8 mouse cellular contexts compared by ENCODE assay signal in genomic region chr6:125148251-125148925, GRCm38 (mm10). TPM values are rescaled to one million over a fixed set of nuclear protein-coding genes. Genes with fewer than 3 reads are reported as not detected.
DNase-seq lines count a peak whose midpoint lies in the region; ATAC-seq and TF ChIP-seq lines count a peak whose summit lies in the region.

No protein-coding gene starts in this region.

- peak overlapping the region; percentile 35; the same call in 1 of the 2 replicates for H3K9ac ChIP-seq in hindbrain, postnatal 0 days (replicated peaks; ENCODE audit: low read length)
- H3K9ac ChIP-seq in liver, embryonic 15.5 days, result no peak overlapping the region; the same call in 1 of the 2 replicates

- H3K27ac ChIP-seq in hindbrain, postnatal 0 days, result peak overlapping the region; percentile 77
- H3K27ac ChIP-seq in liver, embryonic 15.5 days (replicated peaks), result peak overlapping the region; percentile 20; the same call in 1 of the 2 replicates
- peak overlapping the region; percentile 88 for H3K27ac ChIP-seq in testis, adult 2 months (ENCODE audit: control insufficient read depth, insufficient read depth, low read depth, low read length)

- 55% methylated on average over 18 of the region's 18 CpGs for WGBS in hindbrain, postnatal 0 days
- 42% methylated on average over 18 of the region's 18 CpGs for WGBS in liver, embryonic 15.5 days (ENCODE audit: insufficient replicate concordance)

- no peaks in the 10 kb centered on the region for H3K9me3 ChIP-seq in hindbrain, postnatal 0 days (ENCODE audit: low read length)
- H3K9me3 ChIP-seq in liver, embryonic 15.5 days (replicated peaks), result no peaks in the 10 kb centered on the region

- TF ChIP-seq CTCF in hindbrain, postnatal 0 days (IDR thresholded peaks at IDR 0.05; ENCODE audit: low read depth), result no peak
- no peak for TF ChIP-seq CTCF in testis, adult 2 months (IDR thresholded peaks at IDR 0.05; ENCODE audit: control insufficient read depth, insufficient read depth, insufficient replicate concordance, low read depth, low read length)

- peak overlapping the region; percentile 10; the same call in 1 of the 2 replicates for H3K4me3 ChIP-seq in hindbrain, postnatal 0 days (ENCODE audit: low read length)
- no peak overlapping the region for H3K4me3 ChIP-seq in liver, embryonic 15.5 days (replicated peaks)
- peak overlapping the region; percentile 19 for H3K4me3 ChIP-seq in testis, adult 2 months (ENCODE audit: control insufficient read depth, low read depth, low read length)

- peak; percentile 22 for ATAC-seq in frontal cortex, adult (ENCODE audit: low TSS enrichment)
- no peak for ATAC-seq in hindbrain, postnatal 0 days
- no peak for ATAC-seq in liver, embryonic 15.5 days (ENCODE audit: insufficient read depth)

- peak; percentile 45; the same call in 1 of the 2 replicates for TF ChIP-seq POLR2A in testis, adult 2 months (IDR thresholded peaks at IDR 0.05; ENCODE audit: control insufficient read depth, low read depth, low read length)

- peaks cover 37% of the 10 kb centered on the region for H3K4me1 ChIP-seq in hindbrain, postnatal 0 days (ENCODE audit: insufficient read depth, low read length)
- H3K4me1 ChIP-seq in liver, embryonic 15.5 days (replicated peaks), result peaks cover 81% of the 10 kb centered on the region
- peaks cover 23% of the 10 kb centered on the region for H3K4me1 ChIP-seq in testis, adult 2 months (ENCODE audit: control insufficient read depth, insufficient read depth, low read length)

- H3K27me3 ChIP-seq in hindbrain, postnatal 0 days (ENCODE audit: insufficient read depth, low read length), result no peaks in the 10 kb centered on the region
- no peaks in the 10 kb centered on the region for H3K27me3 ChIP-seq in liver, embryonic 15.5 days
- H3K27me3 ChIP-seq in testis, adult 2 months (ENCODE audit: control insufficient read depth, insufficient read depth, low read length), result no peaks in the 10 kb centered on the region

- H3K36me3 ChIP-seq in hindbrain, postnatal 0 days (ENCODE audit: insufficient read depth, low read length), result peaks cover 14% of the 10 kb centered on the region; the same call in 1 of the 2 replicates
- peaks cover 14% of the 10 kb centered on the region for H3K36me3 ChIP-seq in liver, embryonic 15.5 days (replicated peaks)
- H3K36me3 ChIP-seq in testis, adult 2 months (ENCODE audit: control insufficient read depth, insufficient read depth, low read length), result peaks cover 2% of the 10 kb centered on the region

- no peak for DNase-seq in frontal cortex, postnatal 14 days (ENCODE audit: low spot score in 2 of 2)
- peak; percentile 43 to 61 for DNase-seq in adrenal gland, postnatal 36 days
- peak; percentile 81 for DNase-seq in gastrocnemius, postnatal 25 days
- DNase-seq in hindbrain, postnatal 0 days (ENCODE audit: low spot score), result no peak
- DNase-seq in adipocyte (ENCODE audit: low spot score), result no peak

- H3K4me2 ChIP-seq in hindbrain, postnatal 0 days (ENCODE audit: low read depth, low read length), result peak overlapping the region; percentile 90
- peak overlapping the region; percentile 30 for H3K4me2 ChIP-seq in liver, embryonic 15.5 days

RNA-seq across cellular contexts. Expression of gene Iffo1, which starts 3.3 kb away (rescaled TPM):
- total RNA-seq in adrenal gland, postnatal 36 days (2021), result 10 to 100 TPM; 18.4 to 21.8 TPM
- total RNA-seq in gastrocnemius, postnatal 25 days (2021), result 10 to 100 TPM; 12.4 to 15.3 TPM
- total RNA-seq in hindbrain, postnatal 0 days (2014; rRNA removed), result 29.1 and 30.5 TPM in 2 replicates
- 20.3 and 20.6 TPM in 2 replicates for polyA plus RNA-seq in hindbrain, postnatal 0 days (2015; fragmentation: Nextera tagmentation; extraction: Ambion mirVana)
- 4.3 and 5.2 TPM in 2 replicates for polyA plus RNA-seq in liver, embryonic 15.5 days (2015; fragmentation: Nextera tagmentation; extraction: Ambion mirVana)
- 60.9 and 62.9 TPM in 2 replicates for polyA plus RNA-seq in testis, adult 2 months (2012; rRNA removed)

RNA-seq across cellular contexts. Expression of gene Nop2, which starts 16.7 kb away (rescaled TPM):
- 10 to 100 TPM; 39.5 to 64.3 TPM for total RNA-seq in adrenal gland, postnatal 36 days (2021)
- total RNA-seq in gastrocnemius, postnatal 25 days (2021), result 10 to 100 TPM; 14.6 to 18.6 TPM
- total RNA-seq in hindbrain, postnatal 0 days (2014; rRNA removed), result 33.9 and 34.2 TPM in 2 replicates
- polyA plus RNA-seq in hindbrain, postnatal 0 days (2015; fragmentation: Nextera tagmentation; extraction: Ambion mirVana), result 37.3 and 38.8 TPM in 2 replicates
- polyA plus RNA-seq in liver, embryonic 15.5 days (2015; fragmentation: Nextera tagmentation; extraction: Ambion mirVana), result 32.1 and 33.5 TPM in 2 replicates
- polyA plus RNA-seq in testis, adult 2 months (2012; rRNA removed), result 24.5 and 26.2 TPM in 2 replicates

RNA-seq across cellular contexts. Expression of gene Gapdh, which starts 17.9 kb away (rescaled TPM):
- total RNA-seq in adrenal gland, postnatal 36 days (2021), result 1,000 to 10,000 TPM; 2,066 to 3,178 TPM
- total RNA-seq in gastrocnemius, postnatal 25 days (2021), result over 10,000 TPM; 11,297 to 11,631 TPM
- 2,711 and 2,736 TPM in 2 replicates for total RNA-seq in hindbrain, postnatal 0 days (2014; rRNA removed)
- polyA plus RNA-seq in hindbrain, postnatal 0 days (2015; fragmentation: Nextera tagmentation; extraction: Ambion mirVana), result 1,874 and 1,919 TPM in 2 replicates
- 1,016 and 1,025 TPM in 2 replicates for polyA plus RNA-seq in liver, embryonic 15.5 days (2015; fragmentation: Nextera tagmentation; extraction: Ambion mirVana)
- polyA plus RNA-seq in testis, adult 2 months (2012; rRNA removed), result 274 and 379 TPM in 2 replicates

RNA-seq across cellular contexts. Expression of gene Ncapd2, which starts 43.1 kb away (rescaled TPM):
- total RNA-seq in adrenal gland, postnatal 36 days (2021), result 10 to 100 TPM; 18.5 to 25.6 TPM
- total RNA-seq in gastrocnemius, postnatal 25 days (2021), result 10 to 100 TPM; 12.1 to 12.7 TPM
- 47.1 and 56.3 TPM in 2 replicates for total RNA-seq in hindbrain, postnatal 0 days (2014; rRNA removed)
- 30.3 and 34.1 TPM in 2 replicates for polyA plus RNA-seq in hindbrain, postnatal 0 days (2015; fragmentation: Nextera tagmentation; extraction: Ambion mirVana)
- 93.2 and 109 TPM in 2 replicates for polyA plus RNA-seq in liver, embryonic 15.5 days (2015; fragmentation: Nextera tagmentation; extraction: Ambion mirVana)
- polyA plus RNA-seq in testis, adult 2 months (2012; rRNA removed), result 100 and 109 TPM in 2 replicates

RNA-seq across cellular contexts. Expression of gene Mrpl51, which starts 43.2 kb away (rescaled TPM):
- 100 to 1,000 TPM; 176 to 205 TPM for total RNA-seq in adrenal gland, postnatal 36 days (2021)
- total RNA-seq in gastrocnemius, postnatal 25 days (2021), result 100 to 1,000 TPM; 214 to 227 TPM
- total RNA-seq in hindbrain, postnatal 0 days (2014; rRNA removed), result 20.6 and 40.3 TPM in 2 replicates
- polyA plus RNA-seq in hindbrain, postnatal 0 days (2015; fragmentation: Nextera tagmentation; extraction: Ambion mirVana), result 159 and 163 TPM in 2 replicates
- 145 and 160 TPM in 2 replicates for polyA plus RNA-seq in liver, embryonic 15.5 days (2015; fragmentation: Nextera tagmentation; extraction: Ambion mirVana)
- 171 and 194 TPM in 2 replicates for polyA plus RNA-seq in testis, adult 2 months (2012; rRNA removed)

Comparison
In these comparisons a context has a peak if more than half of its experiments do, and no peak if none do; other contexts are left out.
1. DNase-seq: peak in adrenal gland, postnatal 36 days (2 of 2) and gastrocnemius, postnatal 25 days (single experiment); none in frontal cortex, postnatal 14 days (0 of 2), hindbrain, postnatal 0 days (single experiment) and adipocyte (single experiment).
2. H3K27ac ChIP-seq: peak in every context shown above with its lines; median percentile 88 in testis, adult 2 months; 77 in hindbrain, postnatal 0 days; 20 in liver, embryonic 15.5 days.